Mouse (Mus musculus): ENCODE measurements at regions not wholly inside any gene's neighbourhood (a gene's known extent, or its start where the extent isn't known, plus 50 kb on each side); places are given as distances from the start of the nearest gene placed in this dataset.
"Not testable (repeated sequence)": the region's sequence is repeated elsewhere in the genome, so short reads cannot be mapped to it uniquely, and the experiment has no call there.

DNA sequence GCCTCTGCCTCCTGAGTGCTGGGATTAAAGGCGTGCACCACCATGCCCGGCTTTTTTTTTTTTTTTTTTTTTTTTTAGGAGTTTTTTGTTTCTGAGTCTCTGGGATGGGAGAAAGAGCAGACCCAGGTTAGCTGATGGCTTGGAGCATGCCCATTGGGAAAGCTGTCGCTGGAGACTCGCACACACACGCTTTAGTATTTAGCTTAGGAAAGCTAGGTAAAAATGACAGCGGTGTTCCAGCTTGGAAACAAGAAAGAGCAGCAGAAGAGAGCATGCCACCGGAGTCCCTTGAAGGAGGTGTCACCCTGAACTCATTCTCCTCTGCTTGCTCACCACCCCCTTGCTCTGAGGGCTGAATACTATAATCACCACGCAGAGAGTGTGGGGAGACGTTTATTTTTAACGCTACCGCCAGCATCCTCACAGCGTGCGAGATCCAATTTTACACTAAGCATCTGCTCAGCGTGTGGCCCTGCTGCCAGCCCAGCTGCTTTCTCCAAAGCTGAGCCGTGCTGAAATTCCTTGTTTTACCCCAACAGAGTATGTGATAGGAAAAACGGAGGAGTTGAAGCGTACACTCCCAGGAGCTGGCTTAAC lies 95.9 kb upstream of the Map3k1 start:
- DNase-seq (ENCODE audit: low read depth, low spot score): peak; percentile 11

DNA sequence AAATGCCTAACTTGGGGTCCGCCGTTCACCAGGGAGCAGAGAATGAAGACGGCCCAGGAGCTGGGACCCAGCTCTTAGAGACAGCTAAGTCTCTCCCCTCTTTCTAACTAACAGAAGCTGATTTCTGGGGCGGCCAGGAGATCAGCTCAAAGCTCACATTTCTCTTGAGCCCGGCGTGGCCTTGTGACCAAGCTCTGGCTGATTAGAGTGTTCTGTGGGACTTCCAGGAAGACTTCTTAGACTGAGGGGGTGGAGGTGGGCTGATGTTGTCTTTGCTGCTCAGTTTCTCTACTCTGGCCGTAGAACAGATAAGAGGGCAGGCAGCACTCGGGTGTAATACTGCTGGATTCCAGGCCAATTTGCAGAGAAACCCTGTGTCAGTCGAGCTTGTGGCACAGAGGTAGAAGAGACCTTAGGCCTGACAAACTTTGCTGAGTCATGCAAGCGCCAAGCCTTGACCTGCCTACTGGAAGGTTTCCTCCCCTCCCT lies 96.5 kb upstream of the Map3k1 start:
- peak; percentile 20 for DNase-seq (ENCODE audit: low read depth, low spot score)

DNA sequence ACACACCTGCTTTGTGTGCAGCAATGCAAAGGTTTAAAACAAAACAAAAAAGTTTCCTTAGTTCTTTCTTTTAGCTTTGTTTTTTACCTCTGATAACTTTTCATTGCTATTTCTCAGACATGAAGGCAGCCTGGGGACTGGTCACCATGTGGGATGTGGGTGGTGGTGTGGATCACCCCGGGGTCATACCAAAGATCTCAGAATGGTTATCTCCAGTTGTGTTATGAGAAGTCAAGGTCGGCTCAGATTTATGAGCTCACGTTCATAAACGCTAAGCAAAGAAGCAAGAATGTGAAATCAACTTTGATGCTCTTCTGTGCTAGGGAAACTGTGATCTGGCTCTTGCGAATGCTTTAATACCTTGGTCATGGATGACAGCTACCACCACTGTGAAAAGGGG lies 102.3 kb upstream of the Map3k1 start:
- DNase-seq (ENCODE audit: low read depth, low spot score): no peak

DNA sequence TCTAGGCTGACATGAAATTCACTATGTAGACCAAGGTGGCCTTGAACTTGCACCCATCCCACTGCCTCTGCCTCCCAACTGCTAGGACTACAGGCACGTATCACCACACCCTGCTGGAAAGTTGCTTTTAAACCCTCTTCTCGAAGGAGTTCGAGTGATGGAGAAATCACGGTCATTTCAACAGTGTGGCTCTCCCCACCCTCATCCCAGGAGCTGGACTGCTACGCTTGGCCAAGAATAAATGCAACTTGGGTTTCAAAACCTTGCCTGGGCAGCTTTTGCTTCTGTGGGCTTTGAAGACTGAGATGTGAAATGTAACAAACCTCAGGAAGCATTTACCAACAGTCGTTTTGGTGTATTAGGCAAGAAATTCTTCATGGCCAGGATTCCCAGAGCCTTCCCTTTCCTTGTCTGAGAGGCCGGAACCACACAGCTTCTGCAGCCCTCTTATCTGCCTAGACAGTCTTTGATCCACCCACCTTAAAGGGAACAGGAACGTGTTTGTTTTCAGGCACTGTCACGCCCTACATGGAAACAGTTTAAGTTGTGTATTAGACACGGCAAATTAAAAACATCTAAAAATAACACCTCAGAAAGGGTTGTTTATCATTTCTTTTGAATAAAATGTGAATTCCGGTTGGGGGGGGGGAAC lies 103.0 kb upstream of the Map3k1 start:
- no peak for DNase-seq (ENCODE audit: low read depth, low spot score)

DNA sequence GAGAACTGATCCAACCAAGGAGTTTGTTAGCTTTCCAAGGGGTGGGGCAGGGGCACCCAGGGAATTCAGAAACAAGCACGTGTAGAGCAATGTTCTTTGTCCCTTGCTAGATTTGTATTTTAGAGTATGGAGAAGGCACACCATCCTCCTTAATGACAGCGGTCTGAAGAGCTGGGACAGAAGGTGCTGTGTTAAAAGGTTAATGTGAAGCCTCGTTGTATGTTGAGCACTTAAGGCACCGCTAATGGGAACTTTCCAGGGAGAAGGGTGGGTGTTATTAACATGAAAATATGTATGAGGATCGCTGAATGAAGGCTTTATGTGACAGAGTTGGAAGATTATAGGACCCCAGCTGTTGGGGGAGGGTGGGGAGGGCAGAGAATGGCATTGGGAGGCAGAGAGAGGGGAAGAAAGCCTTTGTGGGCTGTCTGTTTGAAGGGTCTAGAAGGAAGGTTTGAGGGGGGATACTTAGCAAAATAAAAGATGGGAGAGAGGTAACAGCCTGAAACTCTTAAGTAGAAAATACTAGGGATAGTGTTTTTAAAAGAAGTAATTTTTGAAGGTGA lies 105.6 kb upstream of the Map3k1 start:
- no peak for DNase-seq (ENCODE audit: low read depth, low spot score)

DNA sequence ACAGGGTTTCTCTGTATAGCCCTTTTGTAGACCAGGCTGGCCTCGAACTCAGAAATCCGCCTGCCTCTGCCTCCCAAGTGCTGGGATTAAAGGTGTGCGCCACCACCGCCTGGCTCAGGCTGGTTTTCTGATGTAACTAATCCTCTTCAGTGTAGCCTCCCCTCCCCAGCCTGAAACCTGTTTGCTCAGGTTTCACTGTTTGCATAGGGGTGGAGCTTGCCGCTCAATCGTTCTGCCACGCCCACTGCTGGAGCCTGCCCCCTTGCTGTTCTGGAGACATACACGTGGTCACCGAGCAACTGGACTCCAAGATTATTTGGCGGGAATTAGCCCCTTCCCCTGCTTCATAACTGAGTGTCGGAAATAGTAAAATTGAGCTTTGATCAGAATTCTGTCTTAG lies 110.6 kb upstream of the Map3k1 start:
- DNase-seq (ENCODE audit: low read depth, low spot score): not testable (repeated sequence)

DNA sequence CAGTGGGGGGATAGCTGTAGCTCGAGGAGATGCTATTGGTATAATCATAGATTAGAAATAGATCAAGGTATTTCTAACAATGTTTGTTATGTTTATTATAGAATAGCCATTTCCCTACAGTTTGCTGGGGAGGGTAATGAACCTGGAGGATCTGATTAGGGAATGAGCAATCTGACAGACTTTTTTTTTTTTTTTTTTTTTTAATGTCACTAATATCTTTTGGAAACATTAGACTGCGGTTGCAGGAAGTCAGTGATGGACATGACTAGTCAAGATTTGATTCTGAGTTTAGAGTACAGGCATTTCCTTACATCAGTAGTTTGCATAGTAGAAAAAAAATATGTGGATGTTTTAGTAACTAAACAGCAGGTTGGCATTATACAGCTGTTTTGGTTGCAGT lies 111.7 kb upstream of the Map3k1 start:
- DNase-seq (ENCODE audit: low read depth, low spot score): no peak

DNA sequence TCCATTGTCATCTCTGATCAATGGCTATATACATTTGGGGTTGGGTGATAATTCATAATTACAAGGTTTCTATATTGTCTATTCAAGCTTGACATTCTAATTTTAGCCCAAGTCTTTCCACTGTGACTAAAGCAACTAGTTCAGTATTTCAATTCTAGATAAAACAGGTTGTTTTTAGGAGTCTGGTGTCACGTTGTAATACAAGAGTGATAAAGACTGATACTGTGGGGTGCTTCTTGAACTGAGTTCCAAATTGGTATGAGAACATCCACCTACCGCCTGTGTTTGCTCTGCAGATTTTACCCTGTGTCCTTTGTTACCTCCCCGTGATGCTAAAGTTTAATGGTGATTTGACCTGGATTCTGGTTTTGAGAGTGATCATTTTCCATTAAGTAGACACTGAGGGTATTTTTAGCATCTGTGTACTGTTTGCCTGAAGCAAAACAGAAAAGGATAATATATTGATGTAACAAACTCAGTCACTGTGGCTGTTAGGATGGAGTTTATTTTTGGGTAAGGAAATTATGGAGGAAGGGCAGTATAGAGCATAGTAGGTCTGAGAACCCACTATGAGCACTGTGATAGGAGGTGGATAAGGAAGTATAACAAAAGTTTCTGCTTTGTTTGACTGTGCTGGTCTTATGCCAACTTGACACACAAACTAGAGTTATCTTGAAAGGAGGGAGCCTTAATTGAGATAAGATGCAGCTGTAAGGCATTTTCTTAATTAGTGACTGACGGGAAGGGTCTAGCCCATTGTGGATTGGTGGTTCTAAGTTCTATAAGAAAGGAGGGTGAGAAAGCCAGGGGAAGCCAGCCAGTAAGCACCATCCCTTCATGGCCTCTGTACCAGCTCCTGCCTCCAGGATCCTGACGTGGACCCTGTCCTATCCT lies 112.6 kb upstream of the Map3k1 start:
- no peak for DNase-seq (ENCODE audit: low read depth, low spot score)

DNA sequence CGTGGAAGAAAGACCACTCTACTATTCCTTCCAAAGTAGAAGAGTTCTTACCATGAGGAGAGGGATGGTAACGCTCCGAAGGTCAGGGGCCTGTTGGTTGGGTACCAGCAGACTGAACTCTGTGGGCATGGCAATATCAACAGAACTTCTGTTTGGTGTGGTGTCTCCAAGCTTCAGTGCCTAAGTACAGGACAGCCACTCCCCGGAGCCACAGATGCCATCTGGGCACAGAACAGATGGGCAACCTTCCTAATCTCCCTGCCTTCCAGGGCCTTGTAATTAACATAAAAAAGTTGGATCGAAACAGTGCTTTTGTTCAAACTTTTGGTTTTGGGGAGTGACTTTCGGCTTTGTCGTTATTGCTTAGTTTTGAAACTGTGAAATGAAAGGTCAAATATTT lies 116.6 kb upstream of the Map3k1 start:
- no peak for DNase-seq (ENCODE audit: low read depth, low spot score)

DNA sequence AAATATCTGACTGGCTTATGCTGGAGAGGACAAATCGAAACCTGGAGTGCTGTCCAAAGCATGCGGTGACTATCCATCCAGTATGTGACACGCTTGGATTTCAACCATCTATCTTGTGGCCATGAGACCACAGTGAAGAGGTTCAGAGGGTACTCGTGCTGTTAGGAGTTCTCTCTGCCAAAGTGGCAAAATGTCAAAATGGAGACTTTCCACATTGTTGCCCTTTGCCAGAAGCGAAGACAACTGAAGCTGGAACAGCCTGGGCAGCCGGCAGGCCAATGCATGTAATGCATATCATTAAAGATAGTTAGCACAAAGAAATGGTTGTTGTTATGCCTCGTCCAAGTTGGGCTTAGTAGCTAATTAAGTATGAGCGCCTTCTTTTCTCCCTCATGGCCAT lies 118.0 kb upstream of the Map3k1 start:
- no peak for DNase-seq (ENCODE audit: low read depth, low spot score)

DNA sequence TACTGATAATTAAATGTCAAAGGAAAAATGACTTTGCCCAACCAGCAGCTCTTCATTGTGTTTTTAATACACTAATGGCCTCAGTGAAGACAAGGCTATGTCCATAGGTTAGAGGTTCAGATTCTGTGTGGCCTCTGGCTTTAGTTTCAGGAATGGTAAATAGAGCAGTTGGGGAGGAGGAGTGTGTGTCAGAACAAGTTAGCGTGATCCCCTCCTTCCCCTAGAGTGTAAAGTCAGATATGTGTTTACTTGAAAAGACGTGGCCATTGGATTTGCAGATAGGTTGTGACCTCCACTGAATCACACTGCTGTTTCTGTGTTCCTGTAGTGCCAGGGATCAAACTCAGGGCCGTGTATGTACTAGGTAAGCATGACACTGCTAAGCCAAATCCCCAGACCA lies 118.7 kb upstream of the Map3k1 start:
- no peak for DNase-seq (ENCODE audit: low read depth, low spot score)

DNA sequence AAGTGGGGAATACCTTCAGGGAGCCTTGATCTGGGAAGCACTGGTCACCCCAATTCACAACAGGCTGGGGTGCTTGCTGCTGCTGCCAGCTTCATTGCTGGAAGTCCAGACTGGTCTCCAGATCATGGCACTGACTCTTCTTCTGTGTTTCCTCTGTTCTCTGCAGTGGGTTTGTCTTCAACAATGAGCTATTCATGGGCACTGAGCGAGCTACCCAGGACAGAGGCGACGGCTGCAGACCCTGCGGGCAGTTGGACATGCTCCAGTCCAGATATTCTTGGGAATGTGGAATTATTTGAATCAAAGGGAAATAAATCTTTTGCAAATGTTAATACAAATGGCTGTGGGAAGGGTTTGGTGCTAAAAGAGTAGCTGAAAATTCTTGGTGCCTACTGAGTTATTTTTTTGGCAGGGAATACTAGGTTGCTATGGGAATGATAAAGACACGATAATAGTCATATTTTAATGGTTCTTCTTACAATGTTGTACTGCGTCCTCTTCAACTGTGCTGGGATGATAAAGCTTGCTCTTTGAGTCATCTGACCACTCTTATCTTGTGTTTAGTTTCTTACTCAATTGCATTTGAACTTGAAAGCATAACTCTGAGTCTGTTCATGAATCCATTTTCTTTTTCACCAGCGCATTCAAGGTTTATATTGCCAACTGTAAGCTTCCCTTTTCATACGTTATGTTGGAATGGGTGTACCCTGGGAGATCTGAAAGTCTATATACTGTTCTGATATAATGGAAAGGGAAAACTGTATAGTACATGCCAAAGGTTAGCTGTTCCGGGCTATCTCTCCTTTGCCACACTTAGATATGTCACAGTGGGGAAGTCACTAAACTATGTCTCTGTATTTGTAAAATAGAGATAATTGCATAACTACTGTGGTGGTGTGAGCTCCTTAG lies 120.1 kb upstream of the Map3k1 start:
- DNase-seq (ENCODE audit: low read depth, low spot score): no peak

DNA sequence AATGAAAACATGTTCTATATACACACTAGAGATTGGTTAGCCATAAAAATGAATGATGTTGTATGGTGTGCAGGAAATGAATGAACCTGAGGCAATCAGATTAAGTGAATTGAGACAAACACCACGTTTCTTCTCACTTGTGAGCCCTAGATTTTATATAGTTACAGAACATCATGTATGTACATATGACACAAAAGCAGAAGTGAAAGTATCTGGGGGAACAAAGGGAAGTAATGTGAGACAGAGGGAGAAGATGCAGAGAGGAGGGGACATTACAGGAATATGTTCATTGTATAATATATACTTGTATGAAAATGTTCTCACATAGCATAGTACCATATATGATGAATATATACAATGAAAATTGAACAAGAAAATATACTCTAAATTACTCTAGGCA lies 121.1 kb upstream of the Map3k1 start:
- no peak for DNase-seq (ENCODE audit: low read depth, low spot score)

DNA sequence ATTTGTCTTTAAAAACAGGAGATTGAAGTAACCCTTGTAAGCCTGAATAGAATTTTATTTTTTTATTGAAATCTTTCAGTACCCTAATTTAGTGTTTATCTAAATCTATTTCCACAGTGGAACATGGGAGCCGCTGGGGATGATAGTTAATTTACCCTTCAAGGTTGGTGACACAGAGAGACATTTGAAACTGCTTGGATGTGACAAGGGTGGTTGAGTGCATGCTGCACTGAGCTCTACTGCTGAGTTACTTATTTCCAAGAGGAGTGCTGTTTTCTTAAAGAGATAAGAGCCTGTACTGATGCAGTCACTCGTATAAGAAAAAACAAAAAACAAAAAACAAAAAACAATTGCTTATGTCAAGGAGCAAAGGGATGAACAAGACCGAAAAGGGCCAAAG lies 123.7 kb upstream of the Map3k1 start:
- no peak for DNase-seq (ENCODE audit: low read depth, low spot score)

DNA sequence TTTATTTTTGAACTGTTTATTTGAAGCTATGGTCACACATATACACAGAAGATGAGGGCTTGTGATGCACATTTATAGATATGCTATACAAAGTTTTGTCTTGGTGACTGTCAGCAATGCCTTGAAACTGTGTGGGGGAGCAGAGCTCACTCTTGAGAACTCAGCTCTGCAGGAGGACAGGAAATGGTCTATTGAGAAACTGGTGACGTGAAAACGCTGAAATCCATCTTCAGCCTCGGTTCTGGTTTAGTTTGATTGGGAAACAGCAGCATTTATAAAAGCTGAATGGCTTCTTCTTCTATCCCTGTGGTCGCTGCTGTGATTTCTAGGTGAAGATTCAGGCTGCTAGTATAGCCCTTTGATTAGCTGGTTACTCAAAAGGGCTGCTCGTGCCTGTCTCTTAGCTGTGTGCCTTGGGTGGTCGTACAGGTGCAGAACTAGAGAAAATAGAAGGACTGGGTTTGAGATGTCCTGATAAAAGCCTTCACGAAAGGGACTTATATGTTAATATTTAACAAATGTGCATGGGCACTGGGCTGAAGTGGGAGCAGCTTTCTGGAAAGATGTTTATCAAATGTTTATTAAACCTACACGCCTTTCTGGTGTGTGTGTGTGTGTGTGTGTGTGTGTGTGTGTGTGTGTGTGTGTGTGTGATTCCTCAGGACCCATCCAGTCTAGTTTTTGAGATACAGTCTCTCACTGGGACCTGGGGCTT lies 124.9 kb upstream of the Map3k1 start:
- DNase-seq (ENCODE audit: low read depth, low spot score): no peak

DNA sequence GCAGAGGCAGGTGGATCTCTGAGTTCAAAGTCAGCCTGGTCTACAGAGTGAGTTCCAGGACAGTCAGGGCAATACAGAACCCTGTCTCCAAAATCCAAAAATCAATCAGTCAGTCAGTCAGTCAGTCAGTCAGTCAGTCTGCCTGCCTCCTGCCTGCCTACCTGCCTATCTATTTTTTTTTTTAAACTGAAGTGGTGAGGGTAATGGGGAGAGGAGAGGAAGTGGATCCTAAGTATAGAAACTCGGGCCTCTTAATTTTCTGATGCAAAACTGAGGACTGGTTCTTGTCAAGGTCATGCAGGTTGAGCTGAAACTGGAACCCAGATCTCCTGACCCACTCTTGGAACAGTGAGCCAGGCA lies 126.9 kb upstream of the Map3k1 start:
- no peak for DNase-seq (ENCODE audit: low read depth, low spot score)

DNA sequence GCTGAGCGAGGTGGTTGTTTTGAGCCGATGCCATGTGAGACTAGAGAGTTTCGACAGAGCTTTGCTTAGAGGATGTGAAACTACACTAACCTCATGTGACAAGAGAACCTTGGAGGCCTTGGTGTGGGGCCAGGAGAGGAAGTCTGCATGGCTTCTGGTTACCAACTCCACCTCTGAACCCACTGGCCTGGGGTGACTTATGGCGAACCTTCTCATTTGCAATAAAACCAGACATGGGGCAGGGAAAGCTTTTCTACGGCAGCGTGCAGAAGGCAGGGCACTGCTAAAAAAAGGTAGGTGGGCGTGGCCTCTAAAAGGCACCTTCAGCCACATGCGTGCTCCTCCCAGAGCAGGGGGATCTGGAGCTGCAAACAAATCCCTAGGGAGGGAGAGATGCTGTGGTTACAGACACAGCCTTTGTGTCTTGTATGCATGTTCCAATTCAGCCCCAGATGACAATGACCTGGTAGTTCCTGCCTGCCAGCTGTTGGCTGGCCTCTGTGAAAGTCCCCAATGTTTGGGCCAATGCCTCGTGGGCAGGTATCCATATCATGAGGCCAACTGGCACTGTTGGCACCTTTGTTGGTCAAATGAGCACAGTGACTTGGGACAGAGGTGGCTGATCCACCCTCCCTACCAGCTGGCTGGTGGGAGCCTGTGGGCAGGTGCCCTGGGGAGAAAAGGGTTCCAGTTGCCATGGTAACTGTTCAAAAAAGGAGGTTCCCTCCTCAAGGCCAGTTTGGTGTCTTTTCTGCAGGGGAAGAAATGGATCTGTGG lies 127.5 kb upstream of the Map3k1 start:
- no peak for DNase-seq (ENCODE audit: low read depth, low spot score)

DNA sequence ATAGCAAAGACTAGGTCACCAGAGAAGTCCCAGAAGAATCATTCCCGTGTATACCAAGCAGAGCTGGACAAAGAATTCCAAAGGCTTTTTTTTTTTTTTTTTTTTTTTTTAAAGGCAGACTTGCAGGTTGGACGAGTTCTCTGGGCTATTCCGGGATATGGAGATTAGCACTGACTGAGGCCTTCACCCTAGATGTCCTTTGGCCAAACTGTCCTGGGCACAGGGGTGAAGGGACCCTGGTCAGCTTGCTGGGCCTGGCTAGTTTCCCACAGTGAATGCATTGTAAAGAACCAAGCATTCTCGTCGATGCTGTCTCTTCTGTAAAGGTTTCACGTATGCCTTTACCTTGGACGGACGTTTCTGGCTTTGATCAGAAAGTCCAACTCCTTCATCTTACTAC lies 128.2 kb upstream of the Map3k1 start:
- DNase-seq (ENCODE audit: low read depth, low spot score): no peak

DNA sequence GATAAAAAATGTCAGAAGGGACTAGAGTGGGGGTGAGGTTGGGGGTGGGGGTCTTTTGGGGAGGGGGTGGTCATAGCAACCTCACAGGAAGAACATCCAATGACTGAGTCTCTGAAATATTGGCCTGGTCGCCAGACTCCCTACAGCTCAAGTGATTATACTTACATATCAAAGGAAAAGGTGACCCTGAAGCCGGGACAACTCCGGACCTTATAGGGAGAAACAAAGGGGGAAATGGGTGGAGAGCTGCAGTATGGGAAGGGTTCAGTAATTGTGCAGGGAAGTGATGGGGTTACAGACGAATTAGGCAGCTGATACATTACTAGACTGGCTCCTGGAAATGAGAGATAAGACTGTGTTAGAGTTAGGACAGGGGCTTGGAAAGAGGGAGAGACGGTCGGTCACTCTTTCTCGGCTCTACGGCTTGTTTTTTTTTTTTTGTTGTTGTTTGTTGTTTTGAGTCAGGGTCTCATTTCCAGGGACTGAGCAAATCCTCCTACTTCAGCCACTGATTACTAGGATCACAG lies 130.2 kb upstream of the Map3k1 start:
- no peak for DNase-seq (ENCODE audit: low read depth, low spot score)

Measured in forelimb bud, embryonic 11.5 days (tissue).